8 mouse cellular contexts compared by ENCODE assay signal in the genomic region with DNA sequence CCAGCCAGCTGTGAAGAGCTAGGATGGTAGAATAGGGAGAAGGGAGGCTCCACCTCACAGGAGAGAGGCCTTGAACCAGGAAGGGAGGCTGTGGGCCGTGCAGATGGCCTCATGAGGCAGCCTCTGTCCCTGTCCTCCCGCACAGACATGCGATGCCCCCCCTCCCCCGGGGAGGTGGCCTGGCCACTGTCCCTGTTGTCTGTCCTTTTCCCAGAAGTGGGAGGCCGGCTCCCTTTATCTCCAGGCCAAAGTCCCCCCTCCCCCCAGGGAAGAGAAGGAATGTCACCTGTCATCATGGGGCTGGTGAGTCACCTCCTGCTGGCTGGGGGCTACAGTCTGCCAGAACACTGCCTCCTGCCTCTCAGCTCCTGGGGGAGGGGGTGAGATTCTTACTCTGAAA.
A peak's percentile ranks its signal among the peaks of the same experiment; 100 is the strongest.
DNase-seq lines count a peak whose midpoint lies in the region; ATAC-seq and TF ChIP-seq lines count a peak whose summit lies in the region.

No protein-coding gene starts in this region.

- no peaks in the 10 kb centered on the region for H3K27me3 ChIP-seq in hindbrain, postnatal 0 days (ENCODE audit: insufficient read depth, low read length)
- H3K27me3 ChIP-seq in hindbrain, embryonic 16.5 days (replicated peaks; ENCODE audit: control insufficient read depth, insufficient read depth, low read length): no peaks in the 10 kb centered on the region
- peaks cover 72% of the 10 kb centered on the region for H3K27me3 ChIP-seq in G1E (ENCODE audit: insufficient read depth, low read length)
- no peaks in the 10 kb centered on the region for H3K27me3 ChIP-seq in intestine, postnatal 0 days (replicated peaks; ENCODE audit: control insufficient read depth, insufficient read depth, low read length)

- 0 out of 2 replicates have a peak, but pooled peaks have one; percentile 11 for ATAC-seq in hindbrain, postnatal 0 days
- ATAC-seq in hindbrain, embryonic 16.5 days: no peak
- no peak for ATAC-seq in G1E (ENCODE audit: extremely low read depth, insufficient number of reproducible peaks, low FRiP score, poor library complexity, severe bottlenecking)
- ATAC-seq in intestine, postnatal 0 days: peak; percentile 52
- no peak for ATAC-seq in CD4-positive, CD25-positive, alpha-beta regulatory T cell, adult 4 months
- ATAC-seq in frontal cortex, adult (ENCODE audit: low TSS enrichment): no peak

- no peak overlapping the region for H3K4me2 ChIP-seq in hindbrain, postnatal 0 days (ENCODE audit: low read depth, low read length)
- H3K4me2 ChIP-seq in hindbrain, embryonic 16.5 days (ENCODE audit: low read length): no peak overlapping the region
- no peak overlapping the region for H3K4me2 ChIP-seq in intestine, postnatal 0 days (replicated peaks; ENCODE audit: low read depth)

- no peak overlapping the region for H3K9ac ChIP-seq in hindbrain, postnatal 0 days (replicated peaks; ENCODE audit: low read length)
- H3K9ac ChIP-seq in hindbrain, embryonic 16.5 days (ENCODE audit: low read depth, low read length): no peak overlapping the region
- H3K9ac ChIP-seq in intestine, postnatal 0 days (ENCODE audit: low read depth, low read length): no peak overlapping the region

- H3K36me3 ChIP-seq in hindbrain, postnatal 0 days (ENCODE audit: insufficient read depth, low read length): no peaks in the 10 kb centered on the region
- no peaks in the 10 kb centered on the region for H3K36me3 ChIP-seq in hindbrain, embryonic 16.5 days (ENCODE audit: control insufficient read depth, insufficient read depth, low read length)
- H3K36me3 ChIP-seq in G1E (replicated peaks): no peaks in the 10 kb centered on the region
- H3K36me3 ChIP-seq in intestine, postnatal 0 days (ENCODE audit: control insufficient read depth, insufficient read depth): no peaks in the 10 kb centered on the region

- TF ChIP-seq CTCF in hindbrain, postnatal 0 days (IDR thresholded peaks at IDR 0.05; ENCODE audit: low read depth): no peak
- no peak for TF ChIP-seq CTCF in G1E (IDR thresholded peaks at IDR 0.05; ENCODE audit: low read depth, low read length)
- no peak; the same call in 1 of the 2 replicates for TF ChIP-seq CTCF in intestine, postnatal 0 days (IDR thresholded peaks at IDR 0.05; ENCODE audit: low read depth)

- 43% methylated on average over 5 of the region's 5 CpGs for WGBS in hindbrain, postnatal 0 days
- WGBS in hindbrain, embryonic 16.5 days: 48% methylated on average over 5 of the region's 5 CpGs
- WGBS in intestine, postnatal 0 days: 17% methylated on average over 5 of the region's 5 CpGs

- no peak for DNase-seq in hindbrain, postnatal 0 days (ENCODE audit: low spot score)
- DNase-seq in G1E (ENCODE audit: low spot score): no peak
- DNase-seq in heart, adult 18-20 months: peak; percentile 83 to 85
- DNase-seq in layer of hippocampus, adult 8-10 months (ENCODE audit: low spot score in 2 of 2): no peak

- 0 out of 2 replicates have a peak, but pooled peaks cover 3% of the 10 kb centered on the region for H3K4me1 ChIP-seq in hindbrain, postnatal 0 days (ENCODE audit: insufficient read depth, low read length)
- H3K4me1 ChIP-seq in hindbrain, embryonic 16.5 days (ENCODE audit: control insufficient read depth, insufficient read depth, low read depth, low read length): peaks cover 2% of the 10 kb centered on the region; the same call in 1 of the 2 replicates
- peaks cover 25% of the 10 kb centered on the region for H3K4me1 ChIP-seq in G1E (ENCODE audit: insufficient read depth, low read depth, low read length)
- H3K4me1 ChIP-seq in intestine, postnatal 0 days (replicated peaks; ENCODE audit: control insufficient read depth, insufficient read depth, low read length): peaks cover 19% of the 10 kb centered on the region

- no peak overlapping the region for H3K4me3 ChIP-seq in hindbrain, postnatal 0 days (ENCODE audit: low read length)
- no peak overlapping the region for H3K4me3 ChIP-seq in hindbrain, embryonic 16.5 days (ENCODE audit: low read length)
- H3K4me3 ChIP-seq in G1E (ENCODE audit: low read depth, low read length): 0 out of 2 replicates have a peak overlapping the region, but pooled peaks have one; percentile 6
- no peak overlapping the region for H3K4me3 ChIP-seq in intestine, postnatal 0 days (ENCODE audit: low read depth, low read length)

- H3K9me3 ChIP-seq in hindbrain, postnatal 0 days (ENCODE audit: low read length): no peaks in the 10 kb centered on the region
- no peaks in the 10 kb centered on the region for H3K9me3 ChIP-seq in hindbrain, embryonic 16.5 days (ENCODE audit: control insufficient read depth, low read length)
- no peaks in the 10 kb centered on the region for H3K9me3 ChIP-seq in G1E (replicated peaks)
- H3K9me3 ChIP-seq in intestine, postnatal 0 days (ENCODE audit: control insufficient read depth): no peaks in the 10 kb centered on the region

- no peak overlapping the region for H3K27ac ChIP-seq in hindbrain, postnatal 0 days
- H3K27ac ChIP-seq in hindbrain, embryonic 16.5 days (ENCODE audit: low read depth, low read length): no peak overlapping the region
- peak overlapping the region; percentile 58; the same call in 1 of the 2 replicates for H3K27ac ChIP-seq in intestine, postnatal 0 days (ENCODE audit: low read depth, low read length)

Comparison
In these comparisons a context has a peak if more than half of its experiments do, and no peak if none do; other contexts are left out.
1. ATAC-seq: peak in hindbrain, postnatal 0 days (single experiment) and intestine, postnatal 0 days (single experiment); none in hindbrain, embryonic 16.5 days (single experiment), G1E (single experiment), CD4-positive, CD25-positive, alpha-beta regulatory T cell, adult 4 months (single experiment) and frontal cortex, adult (single experiment).
2. DNase-seq: peak in heart, adult 18-20 months (2 of 2); none in hindbrain, postnatal 0 days (single experiment), G1E (single experiment) and layer of hippocampus, adult 8-10 months (0 of 2).